Mouse (Mus musculus) ES-E14 (cell line): Measurements from ENCODE around the gene Gm17304.

Experiments
- HCFC1 ChIP-seq: IDR thresholded peaks from 2 replicates; pipeline ENCODE4 v1.6.1; 2012; ENCODE audit warnings: low read length, inconsistent platforms, borderline replicate concordance; ENCODE audit not compliant: insufficient read depth
- MAFK ChIP-seq: IDR thresholded peaks from 2 replicates; pipeline ENCODE4 v1.6.1; 2014; ENCODE audit warnings: mild to moderate bottlenecking, low read depth, low read length, inconsistent platforms; ENCODE audit not compliant: insufficient read depth
- ZC3H11A ChIP-seq: IDR thresholded peaks from 2 replicates; pipeline ENCODE4 v1.6.1; 2012; ENCODE audit warnings: low read depth, mild to moderate bottlenecking, inconsistent platforms, low read length, borderline replicate concordance
- ZNF384 ChIP-seq: IDR thresholded peaks from 2 replicates; pipeline ENCODE4 v1.6.1; 2012; ENCODE audit warnings: low read depth, low read length, inconsistent platforms

- no peak for TF ChIP-seq HCFC1
- no peak for TF ChIP-seq ZNF384
- no peak for TF ChIP-seq ZC3H11A
- TF ChIP-seq MAFK: no peak
Measured at GRCm38 (mm10) chr5:106594388-106594787, 14.5 kb upstream of the Gm17304 start.
